Mouse (Mus musculus) lung, adult 2 months (tissue): ENCODE measurements around the gene Tle3.

ENCODE experiments used
- CTCF ChIP-seq: fragments of 200-500 bp; IDR thresholded peaks from 2 replicates; pipeline ENCODE4 v1.5.1; 2011; ENCODE audit warnings: mild to moderate bottlenecking, low read length, control low read depth; ENCODE audit not compliant: insufficient read depth
- POLR2A ChIP-seq: fragments of 200-500 bp; IDR thresholded peaks from 2 replicates; pipeline ENCODE4 v1.6.1; 2011; ENCODE audit warnings: low read depth, mild to moderate bottlenecking, control low read depth, low read length, borderline replicate concordance; ENCODE audit errors: extremely low read depth

- TF ChIP-seq CTCF (no peak), POLR2A (no peak)
These were observed 12.7 kb downstream of the Tle3 start for GRCm38 (mm10) chr9:61384646-61385443.
